Mouse (Mus musculus) myocyte (in vitro differentiated cells): Measurements from ENCODE around the gene Ppp4r1.

Source experiments
- E2F4 ChIP-seq: IDR thresholded peaks from one replicate; pipeline ENCODE4 v1.6.1; 2011; ENCODE audit warnings: mild to moderate bottlenecking, control low read depth, moderate library complexity; ENCODE audit not compliant: insufficient read depth
- POLR2A ChIP-seq: IDR thresholded peaks from one replicate; pipeline ENCODE4 v1.6.1; 2011; ENCODE audit warnings: low read depth, mild to moderate bottlenecking, control low read depth, moderate library complexity; ENCODE audit not compliant: insufficient read length

DNA sequence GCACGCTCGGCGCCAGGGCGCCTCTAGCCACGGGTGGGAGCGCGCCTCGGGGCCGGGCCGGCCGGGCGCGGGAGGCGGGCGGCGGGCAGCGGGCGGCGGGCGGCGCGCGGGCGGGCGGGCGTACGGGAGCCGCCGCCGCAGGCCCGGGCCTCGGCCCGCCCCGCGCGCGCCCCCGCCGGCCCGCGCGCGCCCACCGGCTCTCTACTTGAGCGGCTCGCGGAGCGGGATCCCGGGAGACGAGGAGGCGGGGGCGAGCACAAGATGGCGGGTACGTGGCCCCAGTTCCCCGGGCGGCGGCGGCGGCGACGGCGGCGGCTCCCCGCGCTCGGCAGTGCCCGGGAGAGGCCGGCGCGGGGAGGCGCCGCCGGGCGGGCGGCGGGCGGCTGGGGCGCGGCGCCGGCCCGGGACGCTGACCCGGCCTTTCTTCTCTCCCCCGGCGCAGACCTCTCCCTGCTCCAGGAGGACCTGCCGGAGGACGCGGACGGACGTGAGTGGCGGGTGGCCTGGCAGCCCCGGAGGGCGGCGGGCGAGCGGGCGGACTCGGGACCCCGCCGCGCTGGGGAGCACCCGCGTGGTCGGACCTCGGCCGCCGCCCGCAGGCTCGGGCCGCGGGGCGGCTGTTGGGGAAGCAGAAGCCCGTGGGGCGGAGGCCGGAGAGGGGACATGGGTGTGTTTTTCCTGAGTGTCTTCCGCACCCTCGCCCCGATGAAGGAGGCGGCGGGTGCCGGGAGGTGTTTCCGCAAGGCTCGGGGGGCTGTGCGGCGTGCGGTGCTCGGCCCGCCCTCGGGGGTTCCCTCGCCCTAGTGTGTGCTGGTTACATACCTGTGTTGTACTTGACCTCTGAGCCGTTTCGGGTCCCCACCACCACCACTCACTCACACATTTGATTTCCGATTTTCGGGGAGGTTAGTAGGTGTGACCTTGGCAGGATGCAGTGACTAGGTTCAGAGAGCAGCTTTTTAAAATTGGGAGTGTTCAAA, 1.1 kb downstream of the Ppp4r1 start:
- TF ChIP-seq E2F4 (no peak), POLR2A (peak; percentile 9)
